Mouse (Mus musculus): ENCODE measurements around the gene Syne4. TPM values are rescaled to one million over a fixed set of nuclear protein-coding genes. Genes with fewer than 3 reads are reported as not detected.

Syne4 gene
- polyA plus RNA-seq, 1 experiment, result 14.7 TPM

- Histone ChIP-seq H3K4me3 (ENCODE audit: extremely low read depth, insufficient read depth, insufficient read length) (no peak overlapping the region), H3K36me3 (ENCODE audit: control insufficient read depth, insufficient read depth, low read length) (no peaks in the 10 kb centered on the region), H3K4me1 (ENCODE audit: control insufficient read depth, insufficient read depth, insufficient read length) (no peaks in the 10 kb centered on the region), H3K27me3 (ENCODE audit: control insufficient read depth, insufficient read depth, low read length) (peaks cover 7% of the 10 kb centered on the region), H3K27ac (ENCODE audit: insufficient read depth, low read length) (no peak overlapping the region)
- TF ChIP-seq POLR2A (IDR thresholded peaks at IDR 0.05; ENCODE audit: low read depth, low read length) (no peak), CTCF (IDR thresholded peaks at IDR 0.05; ENCODE audit: extremely low read depth, insufficient read depth, insufficient read length, insufficient replicate concordance) (no peak)
- 87% methylated on average over 17 of the region's 17 CpGs for WGBS
- DNase-seq (ENCODE audit: low read depth in 1 of 2, low spot score in 2 of 2), result no peak
These were observed 45.4 kb downstream of the Syne4 start for GRCm38 (mm10) chr7:30360028-30360427.

DNA sequence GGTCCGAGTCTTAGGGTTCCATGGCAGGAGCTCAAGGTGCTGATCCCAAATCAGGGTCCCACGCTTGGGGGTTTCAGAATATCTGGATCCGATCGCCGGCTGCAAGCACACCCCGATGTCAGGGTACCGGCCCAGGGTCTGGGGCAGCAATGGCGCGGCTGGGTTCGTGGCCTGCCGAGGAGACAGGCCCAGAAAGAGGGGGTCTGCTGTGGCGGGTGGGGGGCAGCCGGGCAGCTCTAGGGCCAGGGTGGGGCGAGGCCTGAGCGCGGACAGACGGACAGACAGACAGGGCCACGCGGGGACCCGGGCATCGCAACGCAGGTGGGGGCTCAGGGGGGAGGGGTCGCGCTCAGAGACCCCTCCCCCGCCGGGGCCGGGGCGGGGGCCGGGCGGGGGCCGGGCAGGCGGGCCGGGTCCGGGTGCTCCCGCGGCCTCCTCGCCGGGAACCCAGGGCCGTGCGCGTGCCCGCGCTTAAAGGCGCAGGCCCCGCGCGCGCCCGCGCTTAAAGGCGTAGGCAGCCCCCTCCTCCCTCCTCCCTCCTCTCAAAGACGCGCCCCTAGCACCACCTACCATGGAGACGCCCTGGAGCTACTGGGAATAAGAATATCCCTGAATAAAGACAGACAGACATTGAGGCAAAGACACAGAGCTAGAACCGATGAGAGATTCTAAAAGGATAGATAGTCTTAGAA, 48.2 kb downstream of the Syne4 start, which contains the start of gene Lrfn3:
TSS of gene Lrfn3 (minus strand) at position 121 of the 692 bp plus-strand sequence.
- H3K27ac ChIP-seq (ENCODE audit: insufficient read depth, low read length), result no peak within 1 kb of the TSS; the same call in 1 of the 2 replicates
- DNase-seq (ENCODE audit: low read depth in 1 of 2, low spot score in 2 of 2), result no peak
- TF ChIP-seq POLR2A (IDR thresholded peaks at IDR 0.05; ENCODE audit: low read depth, low read length), result no peak
- TF ChIP-seq CTCF (IDR thresholded peaks at IDR 0.05; ENCODE audit: extremely low read depth, insufficient read depth, insufficient read length, insufficient replicate concordance), result no peak
- H3K4me1 ChIP-seq (ENCODE audit: control insufficient read depth, insufficient read depth, insufficient read length), result no peaks in the 10 kb centered on the region
- WGBS, result 4% methylated on average over 51 of the region's 55 CpGs
- peaks cover 7% of the 10 kb centered on the region for H3K27me3 ChIP-seq (ENCODE audit: control insufficient read depth, insufficient read depth, low read length)
- H3K36me3 ChIP-seq (ENCODE audit: control insufficient read depth, insufficient read depth, low read length), result no peaks in the 10 kb centered on the region
- H3K4me3 ChIP-seq (ENCODE audit: extremely low read depth, insufficient read depth, insufficient read length), result no peak within 1 kb of the TSS; the same call in 1 of the 2 replicates

- WGBS, result 64% methylated on average over 6 of the region's 6 CpGs
- H3K27ac ChIP-seq (ENCODE audit: insufficient read depth, low read length), result no peak overlapping the region; the same call in 1 of the 2 replicates
- no peak for TF ChIP-seq POLR2A (IDR thresholded peaks at IDR 0.05; ENCODE audit: low read depth, low read length)
- no peak for TF ChIP-seq CTCF (IDR thresholded peaks at IDR 0.05; ENCODE audit: extremely low read depth, insufficient read depth, insufficient read length, insufficient replicate concordance)
- no peak for DNase-seq (ENCODE audit: low read depth in 1 of 2, low spot score in 2 of 2)
- H3K4me3 ChIP-seq (ENCODE audit: extremely low read depth, insufficient read depth, insufficient read length), result no peak overlapping the region
- H3K4me1 ChIP-seq (ENCODE audit: control insufficient read depth, insufficient read depth, insufficient read length), result no peaks in the 10 kb centered on the region
- H3K36me3 ChIP-seq (ENCODE audit: control insufficient read depth, insufficient read depth, low read length), result no peaks in the 10 kb centered on the region
- peaks cover 7% of the 10 kb centered on the region for H3K27me3 ChIP-seq (ENCODE audit: control insufficient read depth, insufficient read depth, low read length)
These were observed 48.7 kb downstream of the Syne4 start for GRCm38 (mm10) chr7:30363344-30363738.

DNA sequence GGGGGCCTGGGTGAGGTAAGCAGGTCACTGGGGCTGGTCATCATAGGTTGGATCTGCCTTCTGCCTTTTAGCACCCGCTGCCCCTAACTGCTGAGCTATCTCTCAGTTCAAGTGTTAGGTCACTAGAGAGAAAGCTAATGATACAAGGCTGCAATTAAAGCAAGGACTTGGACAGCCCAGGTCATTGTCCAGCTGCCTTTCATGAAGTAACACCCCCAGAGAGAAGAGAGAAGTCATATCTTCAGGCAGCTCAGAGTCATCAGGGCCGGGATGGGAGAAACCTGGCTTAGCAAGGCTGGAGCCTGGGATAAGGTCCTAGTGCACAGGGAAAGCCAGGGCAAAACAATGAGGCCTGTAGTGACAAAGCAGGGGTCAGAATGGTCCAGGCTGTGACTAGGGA, 52.9 kb downstream of the Syne4 start:
- DNase-seq (ENCODE audit: low read depth in 1 of 2, low spot score in 2 of 2), result no peak
- H3K27me3 ChIP-seq (ENCODE audit: control insufficient read depth, insufficient read depth, low read length), result peaks cover 7% of the 10 kb centered on the region
- H3K36me3 ChIP-seq (ENCODE audit: control insufficient read depth, insufficient read depth, low read length), result no peaks in the 10 kb centered on the region
- H3K4me3 ChIP-seq (ENCODE audit: extremely low read depth, insufficient read depth, insufficient read length), result no peak overlapping the region
- TF ChIP-seq POLR2A (IDR thresholded peaks at IDR 0.05; ENCODE audit: low read depth, low read length) (no peak), CTCF (IDR thresholded peaks at IDR 0.05; ENCODE audit: extremely low read depth, insufficient read depth, insufficient read length, insufficient replicate concordance) (no peak)
- WGBS, result 82% methylated on average over 2 of the region's 2 CpGs
- H3K4me1 ChIP-seq (ENCODE audit: control insufficient read depth, insufficient read depth, insufficient read length), result no peaks in the 10 kb centered on the region
- no peak overlapping the region for H3K27ac ChIP-seq (ENCODE audit: insufficient read depth, low read length)

Other genes with a start within 250 kb of the Syne4 start
- gene Zfp82, start 241.9 kb upstream of the Syne4 start, polyA plus RNA-seq (2012; rRNA removed), result 0.40 and 0.81 TPM in 2 replicates
- 0.16 TPM in 1 of 2 replicates, not detected in the other for gene Gm26920, start 224.4 kb upstream of the Syne4 start, polyA plus RNA-seq (2012; rRNA removed)
- 1.1 and 2.2 TPM in 2 replicates for gene Zfp566, start 224.3 kb upstream of the Syne4 start, polyA plus RNA-seq (2012; rRNA removed)
- gene Zfp260, start 220.0 kb upstream of the Syne4 start, polyA plus RNA-seq (2012; rRNA removed), result 9.3 and 11.3 TPM in 2 replicates
- gene Zfp382, start 192.9 kb upstream of the Syne4 start, polyA plus RNA-seq (2012; rRNA removed), result 0.92 and 1.9 TPM in 2 replicates
- gene Zfp146, start 145.1 kb upstream of the Syne4 start, polyA plus RNA-seq (2012; rRNA removed), result 7.3 and 8.8 TPM in 2 replicates
- 0.43 and 0.52 TPM in 2 replicates for gene Cox7a1, start 130.7 kb upstream of the Syne4 start, polyA plus RNA-seq (2012; rRNA removed)
- 414 and 469 TPM in 2 replicates for gene Capns1, start 116.0 kb upstream of the Syne4 start, polyA plus RNA-seq (2012; rRNA removed)
- gene Polr2i, start 82.9 kb upstream of the Syne4 start, polyA plus RNA-seq (2012; rRNA removed), result 51.5 and 60.8 TPM in 2 replicates
- 21.5 and 24.6 TPM in 2 replicates for gene Tbcb, start 82.5 kb upstream of the Syne4 start, polyA plus RNA-seq (2012; rRNA removed)
- 0.13 TPM in 1 of 2 replicates, not detected in the other for gene Ovol3, start 79.1 kb upstream of the Syne4 start, polyA plus RNA-seq (2012; rRNA removed)
- 0.14 and 0.18 TPM in 2 replicates for gene Thap8, start 34.7 kb upstream of the Syne4 start, polyA plus RNA-seq (2012; rRNA removed)
- gene Wdr62, start 34.4 kb upstream of the Syne4 start, polyA plus RNA-seq (2012; rRNA removed), result 15.7 and 21.5 TPM in 2 replicates
- gene Clip3, start 23.1 kb upstream of the Syne4 start, polyA plus RNA-seq (2012; rRNA removed), result 10.0 and 13.2 TPM in 2 replicates
- 86.3 and 144 TPM in 2 replicates for gene Alkbh6, start 6.1 kb upstream of the Syne4 start, polyA plus RNA-seq (2012; rRNA removed)
- gene E130208F15Rik, start 6.9 kb downstream of the Syne4 start, polyA plus RNA-seq (2012; rRNA removed), result 0.58 and 0.89 TPM in 2 replicates
- gene Sdhaf1, start 9.1 kb downstream of the Syne4 start, polyA plus RNA-seq (2012; rRNA removed), result 13.4 and 25.8 TPM in 2 replicates
- gene Lrfn3, start 48.0 kb downstream of the Syne4 start, polyA plus RNA-seq (2012; rRNA removed), result 2.7 and 3.2 TPM in 2 replicates
- gene Tyrobp, start 99.0 kb downstream of the Syne4 start, polyA plus RNA-seq (2012; rRNA removed), result 569 and 738 TPM in 2 replicates
- 178 and 278 TPM in 2 replicates for gene Hcst, start 105.0 kb downstream of the Syne4 start, polyA plus RNA-seq (2012; rRNA removed)
- 55.1 and 70.8 TPM in 2 replicates for gene Nfkbid, start 106.9 kb downstream of the Syne4 start, polyA plus RNA-seq (2012; rRNA removed)
- gene Aplp1, start 130.7 kb downstream of the Syne4 start, polyA plus RNA-seq (2012; rRNA removed), result 1.9 and 2.3 TPM in 2 replicates
- gene Kirrel2, start 142.9 kb downstream of the Syne4 start, polyA plus RNA-seq (2012; rRNA removed), result 0.14 and 0.49 TPM in 2 replicates
- 1.8 and 2.4 TPM in 2 replicates for gene Nphs1, start 143.5 kb downstream of the Syne4 start, polyA plus RNA-seq (2012; rRNA removed)
- 0.04 TPM in 1 of 2 replicates, not detected in the other for gene Prodh2, start 178.8 kb downstream of the Syne4 start, polyA plus RNA-seq (2012; rRNA removed)
- gene Arhgap33, start 220.3 kb downstream of the Syne4 start, polyA plus RNA-seq (2012; rRNA removed), result 18.4 and 26.5 TPM in 2 replicates
- 10.7 and 12.1 TPM in 2 replicates for gene Hspb6, start 237.4 kb downstream of the Syne4 start, polyA plus RNA-seq (2012; rRNA removed)
- gene Proser3, start 237.5 kb downstream of the Syne4 start, polyA plus RNA-seq (2012; rRNA removed), result 8.5 and 10.8 TPM in 2 replicates
- gene Lin37, start 245.0 kb downstream of the Syne4 start, polyA plus RNA-seq (2012; rRNA removed), result 34.9 and 36.4 TPM in 2 replicates
- gene U2af1l4, start 248.5 kb downstream of the Syne4 start, polyA plus RNA-seq (2012; rRNA removed), result 31.6 and 36.5 TPM in 2 replicates
- gene Gm49396, start 248.5 kb downstream of the Syne4 start, polyA plus RNA-seq (2012; rRNA removed), result 3.1 and 4.4 TPM in 2 replicates
- 85.2 and 86.9 TPM in 2 replicates for gene Psenen, start 248.8 kb downstream of the Syne4 start, polyA plus RNA-seq (2012; rRNA removed)